Mouse (Mus musculus) gastrocnemius, postnatal 4 days (tissue): Measurements from ENCODE around the gene Tacc2. TPM values are rescaled to one million over a fixed set of nuclear protein-coding genes. Genes with fewer than 3 reads are reported as not detected.

ENCODE experiments used
- DNase-seq, 2 experiments: peaks; one replicate each; pipeline ENCODE4 v3.0.0; 2021 to 2022; ENCODE audit warnings: low spot score in 2 of 2, mixed read lengths in 2 of 2
- total RNA-seq, 2 experiments: library from RNA; stranded (reverse); gene quantifications; 2 replicates each; pipeline ENCODE4 v1.2.3; 2021

The Tacc2 gene
- total RNA-seq, 2 experiments from 2014 or later: 171 to 202 TPM

DNA sequence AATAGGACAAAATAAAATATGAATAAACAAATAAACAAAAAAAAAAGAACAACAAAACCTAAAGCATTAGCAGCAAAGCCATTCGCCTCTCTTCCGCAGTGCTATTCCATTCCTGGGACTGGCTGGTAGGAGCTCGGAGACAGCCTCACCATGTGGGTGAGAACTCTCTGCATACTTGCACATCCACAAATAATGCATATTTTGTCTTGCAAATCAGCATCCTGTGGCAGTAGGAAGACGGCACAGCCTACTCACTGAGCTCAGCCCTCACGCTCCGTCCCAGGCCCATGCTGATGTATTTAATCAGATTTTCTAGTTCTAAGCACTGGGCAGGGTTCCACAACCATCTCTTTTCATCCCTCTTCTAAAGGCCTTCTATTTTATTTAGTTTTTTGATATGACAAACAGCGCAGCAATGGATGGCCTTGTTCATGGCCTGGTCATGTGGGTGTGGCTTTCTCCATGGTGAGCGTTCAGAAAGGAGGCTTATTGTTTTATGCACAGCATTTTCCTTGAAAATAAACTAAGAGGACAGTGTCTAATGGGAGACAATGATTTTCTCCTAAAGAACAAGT, 226.1 kb downstream of the Tacc2 start:
- DNase-seq: no peak

DNA sequence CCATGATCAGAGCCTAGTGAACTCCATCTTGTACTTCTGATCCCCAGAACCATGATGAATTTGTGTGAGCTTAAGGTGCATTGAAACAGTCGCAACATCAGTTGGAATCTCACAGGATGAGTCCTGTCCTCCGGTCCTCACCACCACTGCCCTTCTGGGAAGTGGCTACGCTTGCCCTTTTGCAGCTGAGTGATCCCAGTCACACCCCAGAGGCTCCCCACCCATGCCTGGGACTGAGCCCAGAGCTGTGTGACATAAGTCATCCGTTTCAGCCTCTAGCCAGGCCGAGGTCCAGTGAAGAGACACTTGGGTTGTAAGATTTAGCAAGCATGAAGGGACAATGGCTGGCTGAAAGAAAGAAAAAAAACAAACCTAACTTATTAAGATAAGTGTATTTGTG, 227.8 kb downstream of the Tacc2 start:
- no peak for DNase-seq

DNA sequence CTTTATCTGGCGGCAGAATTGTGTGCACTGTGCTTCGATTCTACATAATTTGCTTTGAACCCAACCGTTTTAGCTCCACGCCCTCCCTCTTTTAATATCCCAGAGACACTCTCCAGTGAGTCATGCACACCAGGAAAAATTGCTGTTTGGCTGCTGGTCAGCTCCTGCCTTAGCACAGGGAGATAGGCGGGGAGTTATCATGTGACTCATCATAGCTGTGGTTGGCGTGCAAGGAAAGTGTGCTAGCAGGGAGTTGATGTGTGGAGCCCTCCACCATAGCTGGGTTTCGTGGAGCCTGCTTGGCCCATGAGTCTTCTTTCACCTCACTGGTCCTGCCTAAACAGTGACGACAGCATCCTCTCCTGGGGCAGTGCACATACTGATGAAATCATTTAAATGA, 230.5 kb downstream of the Tacc2 start:
- DNase-seq: peak in 1 of 2 experiments; percentile 39

DNA sequence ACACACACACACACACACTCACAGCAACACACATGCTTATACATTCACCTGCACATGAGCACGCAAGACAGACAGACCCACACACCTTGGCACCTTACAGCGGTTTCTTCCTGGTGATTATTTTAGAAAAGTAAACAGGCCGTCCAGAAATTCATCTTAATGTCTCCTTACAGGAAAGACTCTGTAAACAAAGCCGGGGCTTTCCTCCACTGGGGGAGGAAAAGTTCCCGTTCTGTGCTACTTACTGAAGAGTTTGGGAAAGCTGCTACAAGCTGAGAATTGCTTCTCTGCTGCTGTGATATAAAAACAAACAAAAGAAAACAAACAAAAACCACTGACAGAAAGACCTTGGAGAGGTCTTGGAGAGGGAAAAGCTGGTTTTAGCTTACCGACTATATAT, 231.5 kb downstream of the Tacc2 start:
- DNase-seq: no peak

DNA sequence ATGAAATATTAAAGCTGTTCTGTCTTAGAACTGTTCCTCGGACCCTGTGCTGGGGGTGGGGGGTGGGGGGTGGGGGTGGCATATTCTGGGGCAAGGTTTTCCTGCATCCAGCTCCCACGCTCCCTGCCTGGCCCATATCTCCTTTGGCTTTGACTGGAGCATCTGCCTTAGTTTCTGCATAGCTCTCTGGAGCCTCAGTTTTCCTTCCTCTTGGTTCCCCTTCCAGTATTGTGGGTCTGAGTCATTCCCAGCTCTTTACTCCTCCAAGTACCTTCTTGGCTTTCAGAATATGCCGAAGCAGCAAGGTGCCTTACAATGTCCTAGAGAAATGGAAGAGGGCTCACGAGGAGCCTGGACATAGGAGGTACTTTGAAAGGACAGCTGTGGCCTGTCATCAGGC, 233.0 kb downstream of the Tacc2 start:
- no peak for DNase-seq

DNA sequence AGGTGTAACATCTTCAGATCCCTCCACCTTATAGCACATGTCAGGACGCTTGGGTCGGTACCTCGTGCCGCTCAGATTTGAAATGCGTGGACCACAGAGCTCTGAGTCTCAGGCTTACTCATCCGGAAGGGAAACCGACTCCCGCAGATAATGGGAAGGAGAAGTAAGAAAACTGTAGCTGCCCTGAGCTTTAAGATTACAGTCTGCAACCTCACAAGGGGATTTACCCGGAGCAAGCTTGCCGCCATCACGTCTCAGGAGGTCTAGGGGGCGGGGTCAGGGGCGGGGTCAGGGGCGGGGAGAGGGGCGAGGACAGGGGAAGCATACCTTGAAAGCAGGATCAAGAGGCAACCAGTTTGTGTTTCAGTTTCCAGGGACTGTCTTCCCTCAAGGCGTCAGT, 235.2 kb downstream of the Tacc2 start:
- DNase-seq: no peak

Other genes with a start within 250 kb of the Tacc2 start
- gene Ate1, start 57.1 kb upstream of the Tacc2 start, total RNA-seq: 10 to 100 TPM; 32.0 to 35.1 TPM
- gene Nsmce4a, start 4.3 kb upstream of the Tacc2 start, total RNA-seq: 10 to 100 TPM; 50.4 to 56.2 TPM
- under 1 TPM in 1 of 2 experiments, not detected in 1; 0.10 TPM for gene Btbd16, start 196.6 kb downstream of the Tacc2 start, total RNA-seq